Mouse (Mus musculus) thymus, adult 2 months (tissue): ENCODE results near the gene Hs1bp3.

Experiments
- CTCF ChIP-seq: fragments of 200-500 bp; IDR thresholded peaks from 2 replicates; pipeline ENCODE4 v1.5.1; 2012; ENCODE audit warnings: mild to moderate bottlenecking, control low read depth, low read length, moderate library complexity, borderline replicate concordance; ENCODE audit not compliant: control insufficient read depth, poor library complexity, insufficient read depth; ENCODE audit errors: extremely low read depth
- POLR2A ChIP-seq: fragments of 200-500 bp; IDR thresholded peaks from 2 replicates; pipeline ENCODE4 v1.6.1; 2012; ENCODE audit warnings: mild to moderate bottlenecking, low read length, control low read depth, moderate library complexity; ENCODE audit not compliant: control insufficient read depth, poor library complexity, insufficient read depth; ENCODE audit errors: extremely low read depth

- TF ChIP-seq CTCF, result no peak
- TF ChIP-seq POLR2A, result no peak
These were observed 35.7 kb downstream of the Hs1bp3 start for GRCm38 (mm10) chr12:8348733-8349513.
